ENCODE assay signal across 11 mouse cellular contexts in the genomic region with DNA sequence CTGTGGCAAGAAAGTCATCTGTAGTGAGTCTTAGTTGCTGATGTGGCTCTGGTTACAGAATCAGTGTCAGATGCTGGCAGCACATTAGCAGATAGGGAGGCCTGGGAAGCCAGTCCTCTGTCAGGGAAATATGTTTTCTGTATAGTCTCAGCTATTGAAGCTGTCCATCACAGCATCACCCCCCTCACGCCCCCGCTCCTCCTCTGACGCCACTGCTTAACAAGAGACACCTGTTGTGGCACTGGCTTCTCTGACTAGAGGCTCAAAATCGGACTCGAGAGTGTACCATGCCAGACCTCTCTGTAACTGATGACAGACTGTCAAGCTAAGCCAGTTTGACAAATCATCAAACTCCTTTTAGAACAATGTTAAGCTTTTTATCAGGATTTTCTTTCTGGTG.
DNase-seq lines count a peak whose midpoint lies in the region; ATAC-seq lines count a peak whose summit lies in the region.
"Had no signal": no experiment of that assay in that cellular context is flagged by ENCODE, and none has a peak within 500 bp of the region (broad histone marks: within the 10 kb centered on the region; RNA-seq: fewer than 3 reads in every experiment).

No protein-coding gene starts in this region.

- H3K9me3 ChIP-seq in hindbrain, embryonic 10.5 days, result no peaks in the 10 kb centered on the region
- no peaks in the 10 kb centered on the region for H3K9me3 ChIP-seq in hindbrain, embryonic 16.5 days (ENCODE audit: control insufficient read depth, low read length)
- H3K9me3 ChIP-seq: hindbrain, embryonic 13.5 days; neural tube, embryonic 12.5 days had no signal

- H3K9ac ChIP-seq in hindbrain, embryonic 16.5 days (ENCODE audit: low read depth, low read length), result no peak overlapping the region
- H3K9ac ChIP-seq: hindbrain, embryonic 13.5 days; neural tube, embryonic 12.5 days had no signal

- peaks cover 40% of the 10 kb centered on the region for H3K4me1 ChIP-seq in hindbrain, embryonic 10.5 days (replicated peaks)
- H3K4me1 ChIP-seq in hindbrain, embryonic 16.5 days (ENCODE audit: control insufficient read depth, insufficient read depth, low read depth, low read length), result peaks cover 13% of the 10 kb centered on the region

- H3K27ac ChIP-seq in hindbrain, embryonic 10.5 days, result peak overlapping the region; percentile 0; the same call in 1 of the 2 replicates
- no peak overlapping the region for H3K27ac ChIP-seq in hindbrain, embryonic 16.5 days (ENCODE audit: low read depth, low read length)
- H3K27ac ChIP-seq: hindbrain, embryonic 13.5 days; neural tube, embryonic 12.5 days had no signal

- no peaks in the 10 kb centered on the region for H3K27me3 ChIP-seq in hindbrain, embryonic 10.5 days (ENCODE audit: insufficient read depth, poor library complexity, severe bottlenecking)
- H3K27me3 ChIP-seq in hindbrain, embryonic 16.5 days (replicated peaks; ENCODE audit: control insufficient read depth, insufficient read depth, low read length), result no peaks in the 10 kb centered on the region
- H3K27me3 ChIP-seq: hindbrain, embryonic 13.5 days; neural tube, embryonic 12.5 days had no signal

- peak; percentile 49 for DNase-seq in hindbrain, embryonic 10.5 days (ENCODE audit: low spot score)
- DNase-seq in embryo, embryonic 11 days, result peak; percentile 75
- DNase-seq in forelimb bud, embryonic 11.5 days (ENCODE audit: low read depth, low spot score), result peak; percentile 71
- DNase-seq in lung, postnatal 14 days, result peak; percentile 44
- no peak for DNase-seq in B cell, adult 2 months
- DNase-seq in testis, postnatal 14 days (ENCODE audit: low spot score), result no peak
- no peak for DNase-seq in cerebellum, postnatal 14 days
- DNase-seq: right cerebral cortex, postnatal 14 days had no signal

- no peaks in the 10 kb centered on the region for H3K36me3 ChIP-seq in hindbrain, embryonic 10.5 days
- no peaks in the 10 kb centered on the region for H3K36me3 ChIP-seq in hindbrain, embryonic 16.5 days (ENCODE audit: control insufficient read depth, insufficient read depth, low read length)
- H3K36me3 ChIP-seq: hindbrain, embryonic 13.5 days; neural tube, embryonic 12.5 days had no signal

- 56% methylated on average over 5 of the region's 5 CpGs for WGBS in hindbrain, embryonic 10.5 days
- WGBS in hindbrain, embryonic 16.5 days, result 63% methylated on average over 5 of the region's 5 CpGs

- no peak for ATAC-seq in hindbrain, embryonic 16.5 days

- no peak overlapping the region for H3K4me3 ChIP-seq in hindbrain, embryonic 10.5 days
- H3K4me3 ChIP-seq in hindbrain, embryonic 16.5 days (ENCODE audit: low read length), result no peak overlapping the region
- H3K4me3 ChIP-seq: hindbrain, embryonic 13.5 days; neural tube, embryonic 12.5 days had no signal

- no peak overlapping the region for H3K4me2 ChIP-seq in hindbrain, embryonic 16.5 days (ENCODE audit: low read length)
- H3K4me2 ChIP-seq: hindbrain, embryonic 13.5 days; neural tube, embryonic 12.5 days had no signal

Comparison
In these comparisons a context has a peak if more than half of its experiments do, and no peak if none do; other contexts are left out.
1. DNase-seq: peak in hindbrain, embryonic 10.5 days (single experiment), embryo, embryonic 11 days (single experiment), forelimb bud, embryonic 11.5 days (single experiment) and lung, postnatal 14 days (single experiment); none in B cell, adult 2 months (0 of 2), testis, postnatal 14 days (single experiment) and cerebellum, postnatal 14 days (0 of 2).